Mouse (Mus musculus): ENCODE measurements at regions not wholly inside any gene's neighbourhood (a gene's known extent, or its start where the extent isn't known, plus 50 kb on each side); places are given as distances from the start of the nearest gene placed in this dataset.

DNA sequence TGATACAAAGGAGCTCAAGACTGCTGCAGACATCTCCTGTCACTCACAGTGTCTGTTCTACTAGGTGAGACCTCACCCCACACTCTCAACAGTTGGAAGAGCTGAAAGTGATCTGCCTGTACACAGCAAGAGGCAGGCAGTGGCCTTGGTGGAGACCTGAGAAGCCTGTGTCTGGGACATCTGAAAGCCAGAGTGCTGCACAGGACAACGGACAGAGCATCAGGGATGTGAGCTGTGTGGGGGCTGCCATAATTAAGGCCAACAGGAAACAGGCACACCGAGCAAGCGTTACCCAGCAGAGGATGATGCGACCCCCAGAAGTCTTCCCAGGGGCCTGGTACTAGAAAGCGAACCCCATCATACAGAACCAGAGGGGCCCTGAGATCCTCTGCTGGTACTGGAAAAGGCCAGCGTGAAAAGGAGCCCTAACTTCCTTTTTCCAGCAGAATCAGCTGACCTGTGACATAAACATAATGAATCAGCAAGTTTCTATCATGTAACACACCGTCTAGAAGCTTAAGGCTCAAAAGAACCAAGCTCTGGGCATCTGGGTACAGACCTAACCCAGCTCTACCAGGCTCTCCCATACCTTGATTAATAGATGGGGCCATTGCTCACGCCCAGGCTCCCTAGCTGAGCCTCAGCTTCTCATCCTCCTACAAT lies 105.7 kb downstream of the Plxna1 start:
- DNase-seq (ENCODE audit: low read depth), result no peak

DNA sequence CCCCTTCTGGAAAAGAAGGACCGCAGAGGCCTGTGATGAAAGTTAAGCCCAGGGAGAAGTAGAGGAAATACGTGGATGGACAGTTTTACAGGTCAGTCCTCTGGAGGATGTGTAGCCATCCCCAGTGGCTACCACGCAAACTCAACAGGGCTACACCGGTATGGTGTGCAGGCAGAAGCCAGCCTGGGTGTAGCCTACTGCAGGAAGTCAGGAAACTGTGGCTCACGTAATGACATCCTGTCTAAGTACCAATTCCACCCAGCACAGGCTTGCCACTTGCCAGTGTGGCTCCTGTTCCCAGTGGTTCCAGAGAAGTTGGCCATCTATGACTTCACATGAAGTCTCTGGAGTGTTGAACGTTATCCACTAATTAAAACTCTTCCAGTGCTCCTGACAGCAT lies 105.0 kb downstream of the Plxna1 start:
- DNase-seq (ENCODE audit: low read depth), result no peak

DNA sequence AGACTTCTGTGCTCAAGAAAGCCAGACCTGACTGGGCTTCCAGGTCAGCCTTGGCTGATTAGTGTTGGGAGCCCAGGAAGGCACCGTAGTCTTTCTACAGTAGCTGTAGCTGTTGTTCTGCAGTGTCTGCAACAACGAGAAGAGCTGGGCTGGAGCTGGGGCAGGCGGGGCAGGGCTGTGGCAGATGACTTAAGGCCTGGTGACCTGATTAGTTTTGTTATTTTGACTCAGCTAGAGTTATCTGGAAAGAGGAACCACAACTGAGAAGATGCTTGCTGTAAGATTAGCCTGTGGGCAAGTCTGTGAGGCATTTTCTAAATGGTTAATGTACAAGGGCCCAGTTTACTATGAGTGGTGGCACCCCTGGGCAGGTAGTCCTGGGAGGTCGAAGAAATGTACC lies 104.3 kb downstream of the Plxna1 start:
- DNase-seq (ENCODE audit: low read depth), result no peak

DNA sequence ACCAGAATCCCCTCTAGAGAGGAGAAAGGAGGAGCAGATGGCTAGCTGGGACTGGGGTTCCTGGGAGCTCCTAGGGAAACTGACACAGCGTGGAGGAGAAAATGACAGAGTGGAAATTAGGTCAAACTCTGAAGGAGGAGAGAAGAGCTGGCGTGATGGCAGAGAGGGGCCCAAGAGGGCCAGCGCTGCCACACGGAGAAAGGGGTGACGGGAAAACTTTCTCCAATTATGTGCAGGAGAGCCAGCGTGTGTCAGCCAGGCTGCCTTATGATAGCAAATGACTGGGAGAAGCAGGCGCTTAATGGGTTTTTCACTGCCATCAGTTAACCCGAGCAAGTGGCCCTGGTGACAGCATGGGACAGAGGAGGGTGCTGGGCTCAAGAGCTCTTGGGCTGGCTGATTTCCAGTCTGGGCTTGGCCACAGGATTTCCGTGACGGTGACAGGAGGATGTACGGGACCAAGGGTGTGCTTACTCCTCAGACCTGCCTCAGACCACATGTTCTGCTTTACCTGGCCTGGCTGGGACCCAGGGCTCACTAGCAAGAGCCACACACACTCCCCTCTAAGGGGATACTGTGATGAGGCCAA lies 102.9 kb downstream of the Plxna1 start:
- DNase-seq (ENCODE audit: low read depth), result no peak

DNA sequence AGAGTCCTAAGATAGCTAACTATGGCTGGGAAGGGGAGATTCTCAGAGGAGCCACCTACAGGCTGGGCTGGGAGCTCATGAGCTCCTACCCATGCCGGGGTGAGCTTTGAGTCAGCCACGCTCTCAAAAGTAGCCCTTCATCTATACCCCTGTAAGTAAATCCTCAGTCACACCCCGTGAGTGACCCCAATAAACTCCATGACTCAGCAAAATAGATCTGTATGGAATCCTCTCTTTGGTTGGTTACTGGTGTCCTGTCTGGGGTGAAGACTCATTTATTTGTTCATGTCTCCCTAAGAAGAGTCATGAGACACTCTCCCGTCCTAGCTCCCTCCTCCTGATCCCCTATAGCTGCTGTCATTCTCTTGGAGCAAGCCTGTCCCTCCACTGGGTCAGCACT lies 99.5 kb downstream of the Plxna1 start:
- DNase-seq (ENCODE audit: low read depth), result no peak

DNA sequence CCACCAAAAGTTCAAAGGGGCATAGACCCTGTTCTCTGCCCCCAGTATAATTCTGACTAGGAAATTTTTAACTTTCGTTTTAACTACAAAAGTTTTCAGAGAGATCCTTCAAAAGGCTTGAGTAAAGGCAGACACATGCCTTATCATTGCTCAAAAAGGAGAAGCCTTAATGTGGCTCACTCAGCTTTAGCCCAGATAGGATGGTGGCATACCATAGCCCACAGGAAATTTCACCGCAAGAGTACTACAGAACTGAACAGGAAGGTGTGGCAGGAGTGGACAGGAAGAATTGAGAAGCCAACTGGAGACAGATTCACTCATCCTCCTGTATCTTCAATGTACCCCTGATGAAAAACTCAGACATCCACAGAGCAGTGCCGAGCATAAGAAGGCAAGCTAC lies 97.1 kb downstream of the Plxna1 start:
- no peak for DNase-seq (ENCODE audit: low read depth)

All from fibroblast of lung, adult 2 months (primary cell).